Mouse (Mus musculus) midbrain, embryonic 10.5 days (tissue): Measurements from ENCODE around the gene Ak7. TPM values are rescaled to one million over a fixed set of nuclear protein-coding genes. Genes with fewer than 3 reads are reported as not detected.

Source experiments
- DNase-seq: peaks from one replicate; pipeline ENCODE4 v3.0.0-alpha.2; 2017; ENCODE audit warnings: low spot score
- H3K27ac ChIP-seq: fragments of 300-500 bp; sonication (generic); replicated peaks from 2 replicates; pipeline ENCODE4 v1.5.1; 2016; ENCODE audit warnings: mild to moderate bottlenecking
- H3K27me3 ChIP-seq: fragments of 300-500 bp; sonication (generic); 2 replicates; pipeline ENCODE4 v1.6.1; 2016; ENCODE audit warnings: low read depth, mild to moderate bottlenecking; ENCODE audit not compliant: poor library complexity, severe bottlenecking
- H3K36me3 ChIP-seq: fragments of 300-500 bp; sonication (generic); 2 replicates; pipeline ENCODE4 v1.6.1; 2016; ENCODE audit warnings: mild to moderate bottlenecking, moderate library complexity
- H3K4me1 ChIP-seq: fragments of 300-500 bp; sonication (generic); 2 replicates; pipeline ENCODE4 v1.6.1; 2016
- H3K4me3 ChIP-seq: fragments of 300-500 bp; sonication (generic); 2 replicates; pipeline ENCODE4 v1.5.1; 2016; ENCODE audit warnings: mild to moderate bottlenecking, moderate library complexity
- H3K9me3 ChIP-seq: fragments of 300-500 bp; sonication (generic); replicated peaks from 2 replicates; pipeline ENCODE4 v1.6.1; 2016; ENCODE audit warnings: mild to moderate bottlenecking
- WGBS: fragments of 180-500 bp; shearing (Covaris S2); methylation state at CpG from one replicate; pipeline ENCODE4 v1.1.7; 2016; 5-methylcytosine and 5-hydroxymethylcytosine counted together
- polyA plus RNA-seq: library from polyadenylated mRNA; unstranded; fragments of >200 nt; fragmentation: Nextera tagmentation; extraction: Ambion mirVana; gene quantifications from 2 replicates; pipeline ENCODE4 v1.2.1, GENCODE M21; 2016

Ak7 gene
- 0.11 and 0.16 TPM in 2 replicates for polyA plus RNA-seq

- H3K9me3 ChIP-seq = no peaks in the 10 kb centered on the region
- WGBS = 11% methylated on average over 22 of the region's 22 CpGs
Observed at GRCm38 (mm10) chr12:105705799-105706487, at the start of gene Ak7. Gene Ak7, plus strand, starts transcription at chr12:105705976.

GRCm38 (mm10) chr12:105676274-105676673 lies 29.5 kb upstream of the Ak7 start:
- H3K36me3 ChIP-seq = peaks cover 36% of the 10 kb centered on the region

More at GRCm38 (mm10) chr12:105705799-105706487, at the start of gene Ak7:
- peaks cover 14% of the 10 kb centered on the region for H3K36me3 ChIP-seq
- peak; percentile 92 for DNase-seq
- H3K4me1 ChIP-seq = peaks cover 26% of the 10 kb centered on the region
- H3K4me3 ChIP-seq = peak within 1 kb of the TSS; percentile 38
- no peaks in the 10 kb centered on the region for H3K27me3 ChIP-seq
- no peak within 1 kb of the TSS for H3K27ac ChIP-seq

GRCm38 (mm10) chr12:105678211-105678610 lies 27.6 kb upstream of the Ak7 start:
- Histone ChIP-seq H3K4me3 (no peak overlapping the region), H3K27me3 (no peaks in the 10 kb centered on the region), H3K36me3 (peaks cover 20% of the 10 kb centered on the region), H3K27ac (no peak overlapping the region), H3K4me1 (peaks cover 10% of the 10 kb centered on the region), H3K9me3 (no peaks in the 10 kb centered on the region)
- no peak for DNase-seq
- 92% methylated on average over 7 of the region's 7 CpGs for WGBS

More at GRCm38 (mm10) chr12:105676274-105676673, 29.5 kb upstream of the Ak7 start:
- Histone ChIP-seq H3K4me1 (no peaks in the 10 kb centered on the region), H3K9me3 (no peaks in the 10 kb centered on the region), H3K27ac (no peak overlapping the region), H3K27me3 (no peaks in the 10 kb centered on the region), H3K4me3 (no peak overlapping the region)
- no peak for DNase-seq
- WGBS = 97% methylated on average over 8 of the region's 8 CpGs

- WGBS = 95% methylated on average over 3 of the region's 3 CpGs
- H3K4me3 ChIP-seq = no peak overlapping the region
- peaks cover 14% of the 10 kb centered on the region for H3K36me3 ChIP-seq
- no peak overlapping the region for H3K27ac ChIP-seq
- peaks cover 15% of the 10 kb centered on the region for H3K4me1 ChIP-seq
- no peak for DNase-seq
- no peaks in the 10 kb centered on the region for H3K9me3 ChIP-seq
- H3K27me3 ChIP-seq = no peaks in the 10 kb centered on the region
Observed at GRCm38 (mm10) chr12:105678762-105679161, 27.0 kb upstream of the Ak7 start.

- peaks cover 35% of the 10 kb centered on the region for H3K4me1 ChIP-seq
- WGBS = 2% methylated on average over 41 of the region's 41 CpGs
- peak within 1 kb of the TSS; percentile 95 for H3K4me3 ChIP-seq
- peak within 1 kb of the TSS; percentile 95 for H3K27ac ChIP-seq
- H3K27me3 ChIP-seq = no peaks in the 10 kb centered on the region
- H3K9me3 ChIP-seq = no peaks in the 10 kb centered on the region
- peak; percentile 65 for DNase-seq
- H3K36me3 ChIP-seq = peaks cover 10% of the 10 kb centered on the region
Observed at GRCm38 (mm10) chr12:105683933-105684901, 21.6 kb upstream of the Ak7 start, which contains the start of gene Gskip. Gene Gskip, plus strand, starts transcription at chr12:105684829.

GRCm38 (mm10) chr12:105685001-105685691 lies 20.6 kb upstream of the Ak7 start, which contains the start of gene Atg2b:
Gene Atg2b, minus strand, starts transcription at chr12:105685211.
- Histone ChIP-seq H3K4me1 (peaks cover 35% of the 10 kb centered on the region), H3K27ac (peak within 1 kb of the TSS; percentile 95), H3K4me3 (peak within 1 kb of the TSS; percentile 95), H3K27me3 (no peaks in the 10 kb centered on the region), H3K36me3 (peaks cover 20% of the 10 kb centered on the region), H3K9me3 (no peaks in the 10 kb centered on the region)
- peak; percentile 97 for DNase-seq
- 0% methylated on average over 73 of the region's 73 CpGs for WGBS

GRCm38 (mm10) chr12:105686791-105687190 lies 19.0 kb upstream of the Ak7 start:
- Histone ChIP-seq H3K27ac (no peak overlapping the region), H3K27me3 (no peaks in the 10 kb centered on the region), H3K4me1 (peaks cover 35% of the 10 kb centered on the region), H3K4me3 (peak overlapping the region; percentile 95), H3K9me3 (no peaks in the 10 kb centered on the region), H3K36me3 (peaks cover 36% of the 10 kb centered on the region)
- WGBS = 95% methylated on average over 3 of the region's 3 CpGs
- no peak for DNase-seq

GRCm38 (mm10) chr12:105687416-105687815 lies 18.4 kb upstream of the Ak7 start:
- H3K4me1 ChIP-seq = peaks cover 31% of the 10 kb centered on the region
- H3K9me3 ChIP-seq = no peaks in the 10 kb centered on the region
- peaks cover 42% of the 10 kb centered on the region for H3K36me3 ChIP-seq
- no peak for DNase-seq
- 96% methylated on average over 4 of the region's 4 CpGs for WGBS
- H3K4me3 ChIP-seq = no peak overlapping the region
- H3K27me3 ChIP-seq = no peaks in the 10 kb centered on the region
- H3K27ac ChIP-seq = no peak overlapping the region

- no peaks in the 10 kb centered on the region for H3K27me3 ChIP-seq
- peaks cover 22% of the 10 kb centered on the region for H3K4me1 ChIP-seq
- H3K9me3 ChIP-seq = no peaks in the 10 kb centered on the region
- no peak overlapping the region for H3K27ac ChIP-seq
- no peak overlapping the region for H3K4me3 ChIP-seq
- 88% methylated on average over 4 of the region's 4 CpGs for WGBS
- peaks cover 53% of the 10 kb centered on the region for H3K36me3 ChIP-seq
- DNase-seq = no peak
Observed at GRCm38 (mm10) chr12:105688546-105688945, 17.2 kb upstream of the Ak7 start.

GRCm38 (mm10) chr12:105689435-105689834 lies 16.3 kb upstream of the Ak7 start:
- WGBS = 92% methylated on average over 13 of the region's 13 CpGs
- H3K36me3 ChIP-seq = peaks cover 62% of the 10 kb centered on the region
- H3K4me1 ChIP-seq = peaks cover 14% of the 10 kb centered on the region
- DNase-seq = no peak
- H3K9me3 ChIP-seq = no peaks in the 10 kb centered on the region
- H3K27me3 ChIP-seq = no peaks in the 10 kb centered on the region
- no peak overlapping the region for H3K27ac ChIP-seq
- no peak overlapping the region for H3K4me3 ChIP-seq

GRCm38 (mm10) chr12:105694021-105694420 lies 11.8 kb upstream of the Ak7 start:
- H3K27ac ChIP-seq = no peak overlapping the region
- no peak overlapping the region for H3K4me3 ChIP-seq
- WGBS = 96% methylated on average over 2 of the region's 2 CpGs
- H3K36me3 ChIP-seq = peaks cover 83% of the 10 kb centered on the region
- no peaks in the 10 kb centered on the region for H3K9me3 ChIP-seq
- no peak for DNase-seq
- H3K27me3 ChIP-seq = no peaks in the 10 kb centered on the region
- no peaks in the 10 kb centered on the region for H3K4me1 ChIP-seq

- peaks cover 82% of the 10 kb centered on the region for H3K36me3 ChIP-seq
- H3K27me3 ChIP-seq = no peaks in the 10 kb centered on the region
- 84% methylated on average over 7 of the region's 7 CpGs for WGBS
- H3K9me3 ChIP-seq = no peaks in the 10 kb centered on the region
- no peaks in the 10 kb centered on the region for H3K4me1 ChIP-seq
- no peak overlapping the region for H3K27ac ChIP-seq
- H3K4me3 ChIP-seq = no peak overlapping the region
- no peak for DNase-seq
Observed at GRCm38 (mm10) chr12:105695848-105696247, 9.9 kb upstream of the Ak7 start.
